Mouse (Mus musculus): ENCODE measurements around the gene Zfp346.
"Not testable (repeated sequence)": the region's sequence is repeated elsewhere in the genome, so short reads cannot be mapped to it uniquely, and the experiment has no call there.

Zfp346 gene

GRCm38 (mm10) chr13:55105045-55105952, at the start of gene Zfp346:
TSS of gene Zfp346 (plus strand) at chr13:55105311.
- DNase-seq (ENCODE audit: low spot score), result peak; percentile 98

GRCm38 (mm10) chr13:55058042-55058441, 47.1 kb upstream of the Zfp346 start:
- DNase-seq (ENCODE audit: low spot score), result no peak

GRCm38 (mm10) chr13:55063276-55063675, 41.8 kb upstream of the Zfp346 start:
- no peak for DNase-seq (ENCODE audit: low spot score)

- DNase-seq (ENCODE audit: low spot score), result no peak
Observed at GRCm38 (mm10) chr13:55069719-55070118, 35.4 kb upstream of the Zfp346 start.

- no peak for DNase-seq (ENCODE audit: low spot score)
Observed at GRCm38 (mm10) chr13:55071322-55071721, 33.8 kb upstream of the Zfp346 start.

GRCm38 (mm10) chr13:55075597-55075996, 29.5 kb upstream of the Zfp346 start:
- no peak for DNase-seq (ENCODE audit: low spot score)

- DNase-seq (ENCODE audit: low spot score), result no peak
Observed at GRCm38 (mm10) chr13:55092588-55092987, 12.5 kb upstream of the Zfp346 start.

GRCm38 (mm10) chr13:55097841-55098240, 7.3 kb upstream of the Zfp346 start:
- DNase-seq (ENCODE audit: low spot score), result not testable (repeated sequence)

GRCm38 (mm10) chr13:55099066-55099725, 5.9 kb upstream of the Zfp346 start:
- DNase-seq (ENCODE audit: low spot score), result no peak

- DNase-seq (ENCODE audit: low spot score), result peak; percentile 66
Observed at GRCm38 (mm10) chr13:55099726-55100478, 5.2 kb upstream of the Zfp346 start, which contains the start of gene Uimc1. TSS of gene Uimc1 (minus strand) at chr13:55100300.

GRCm38 (mm10) chr13:55101627-55102026, 3.5 kb upstream of the Zfp346 start:
- no peak for DNase-seq (ENCODE audit: low spot score)

GRCm38 (mm10) chr13:55102366-55102765, 2.7 kb upstream of the Zfp346 start:
- no peak for DNase-seq (ENCODE audit: low spot score)

GRCm38 (mm10) chr13:55103351-55103750, 1.8 kb upstream of the Zfp346 start:
- no peak for DNase-seq (ENCODE audit: low spot score)

- no peak for DNase-seq (ENCODE audit: low spot score)
Observed at GRCm38 (mm10) chr13:55105953-55106691, 1.0 kb downstream of the Zfp346 start.

- DNase-seq (ENCODE audit: low spot score), result no peak
Observed at GRCm38 (mm10) chr13:55107116-55107515, 2.0 kb downstream of the Zfp346 start.

- DNase-seq (ENCODE audit: low spot score), result no peak
Observed at GRCm38 (mm10) chr13:55107694-55108093, 2.6 kb downstream of the Zfp346 start.

GRCm38 (mm10) chr13:55114375-55114774, 9.3 kb downstream of the Zfp346 start:
- no peak for DNase-seq (ENCODE audit: low spot score)

- DNase-seq (ENCODE audit: low spot score), result no peak
Observed at GRCm38 (mm10) chr13:55124903-55125302, 19.8 kb downstream of the Zfp346 start.

GRCm38 (mm10) chr13:55133448-55133847, 28.3 kb downstream of the Zfp346 start, which contains the start of gene Gm17617:
TSS of gene Gm17617 (minus strand) at chr13:55133548.
- DNase-seq (ENCODE audit: low spot score), result no peak

GRCm38 (mm10) chr13:55135382-55135781, 30.3 kb downstream of the Zfp346 start:
- no peak for DNase-seq (ENCODE audit: low spot score)

- no peak for DNase-seq (ENCODE audit: low spot score)
Observed at GRCm38 (mm10) chr13:55140271-55140670, 35.2 kb downstream of the Zfp346 start.
